Mouse (Mus musculus) liver, postnatal 0 days (tissue): Measurements from ENCODE around the gene Hoxd4.

Source experiments
- CTCF ChIP-seq: sonication (generic); IDR thresholded peaks from 2 replicates; pipeline ENCODE4 v1.5.1; 2016; ENCODE audit warnings: antibody characterized with exemption, low read depth
- EP300 ChIP-seq: IDR thresholded peaks from 2 replicates; pipeline ENCODE4 v1.6.1; 2016; ENCODE audit warnings: antibody characterized with exemption, low read depth, mild to moderate bottlenecking

GRCm38 (mm10) chr2:74738623-74739475 is 27.1 kb downstream of the Hoxd4 start:
- TF ChIP-seq CTCF (no peak), EP300 (no peak)
